Mouse (Mus musculus): ENCODE measurements around the gene S100a8. TPM values are rescaled to one million over a fixed set of nuclear protein-coding genes. Genes with fewer than 3 reads are reported as not detected.

The S100a8 gene
- polyA plus RNA-seq, 1 experiment from 2014 or later: 209 TPM

- WGBS (ENCODE audit: insufficient replicate concordance): 52% methylated on average over 2 of the region's 2 CpGs
- no peaks in the 10 kb centered on the region for H3K36me3 ChIP-seq
- no peaks in the 10 kb centered on the region for H3K27me3 ChIP-seq (replicated peaks)
- no peaks in the 10 kb centered on the region for H3K9me3 ChIP-seq (replicated peaks)
- H3K4me1 ChIP-seq: no peaks in the 10 kb centered on the region
- H3K4me3 ChIP-seq: no peak overlapping the region
- no peak for ATAC-seq
- no peak overlapping the region for H3K9ac ChIP-seq
- no peak overlapping the region for H3K27ac ChIP-seq
- H3K4me2 ChIP-seq: no peak overlapping the region
These were observed 24.7 kb downstream of the S100a8 start for GRCm38 (mm10) chr3:90693496-90693895.

GRCm38 (mm10) chr3:90695613-90696012 is 26.8 kb downstream of the S100a8 start, which contains the start of gene S100a9:
Gene S100a9, minus strand, starts transcription at chr3:90695721.
- Histone ChIP-seq H3K4me3 (no peak within 1 kb of the TSS), H3K9me3 (replicated peaks) (no peaks in the 10 kb centered on the region), H3K27ac (no peak within 1 kb of the TSS), H3K4me2 (no peak within 1 kb of the TSS), H3K36me3 (no peaks in the 10 kb centered on the region), H3K4me1 (no peaks in the 10 kb centered on the region), H3K9ac (no peak within 1 kb of the TSS), H3K27me3 (replicated peaks) (no peaks in the 10 kb centered on the region)
- 36% methylated on average over 3 of the region's 3 CpGs for WGBS (ENCODE audit: insufficient replicate concordance)
- no peak for ATAC-seq

- H3K4me1 ChIP-seq: no peaks in the 10 kb centered on the region
- H3K4me2 ChIP-seq: no peak overlapping the region
- H3K27me3 ChIP-seq (replicated peaks): no peaks in the 10 kb centered on the region
- H3K9ac ChIP-seq: no peak overlapping the region
- H3K27ac ChIP-seq: no peak overlapping the region
- H3K4me3 ChIP-seq: no peak overlapping the region
- H3K36me3 ChIP-seq: no peaks in the 10 kb centered on the region
- H3K9me3 ChIP-seq (replicated peaks): no peaks in the 10 kb centered on the region
- ATAC-seq: no peak
- WGBS (ENCODE audit: insufficient replicate concordance): 73% methylated on average over 2 of the region's 2 CpGs
These were observed 33.5 kb downstream of the S100a8 start for GRCm38 (mm10) chr3:90702244-90702643.

GRCm38 (mm10) chr3:90708523-90709202 is 39.9 kb downstream of the S100a8 start:
- WGBS (ENCODE audit: insufficient replicate concordance): 15% methylated on average over 4 of the region's 4 CpGs

GRCm38 (mm10) chr3:90709591-90710460 is 41.0 kb downstream of the S100a8 start:
- 38% methylated on average over 12 of the region's 12 CpGs for WGBS (ENCODE audit: insufficient replicate concordance)
- H3K4me3 ChIP-seq: no peak overlapping the region
- H3K36me3 ChIP-seq: no peaks in the 10 kb centered on the region
- no peak overlapping the region for H3K9ac ChIP-seq
- no peaks in the 10 kb centered on the region for H3K9me3 ChIP-seq (replicated peaks)
- H3K27me3 ChIP-seq (replicated peaks): no peaks in the 10 kb centered on the region
- ATAC-seq: 0 out of 2 replicates have a peak, but pooled peaks have one; percentile 32
- H3K4me1 ChIP-seq: no peaks in the 10 kb centered on the region
- no peak overlapping the region for H3K27ac ChIP-seq
- H3K4me2 ChIP-seq: no peak overlapping the region

More at GRCm38 (mm10) chr3:90708523-90709202, 39.9 kb downstream of the S100a8 start:
- Histone ChIP-seq H3K27ac (no peak overlapping the region), H3K36me3 (no peaks in the 10 kb centered on the region), H3K4me1 (no peaks in the 10 kb centered on the region), H3K4me3 (no peak overlapping the region), H3K9ac (no peak overlapping the region), H3K9me3 (replicated peaks) (no peaks in the 10 kb centered on the region), H3K27me3 (replicated peaks) (no peaks in the 10 kb centered on the region), H3K4me2 (no peak overlapping the region)
- ATAC-seq: no peak

Other genes starting within 250 kb of the S100a8 start
- gene Ints3, start 235.4 kb upstream of the S100a8 start, polyA plus RNA-seq (2016; fragmentation: Nextera tagmentation; extraction: Ambion mirVana): 20.8 and 21.4 TPM in 2 replicates
- gene Npr1, start 203.1 kb upstream of the S100a8 start, polyA plus RNA-seq (2016; fragmentation: Nextera tagmentation; extraction: Ambion mirVana): 5.1 and 5.3 TPM in 2 replicates
- gene Ilf2, start 192.9 kb upstream of the S100a8 start, polyA plus RNA-seq (2016; fragmentation: Nextera tagmentation; extraction: Ambion mirVana): 100 and 103 TPM in 2 replicates
- 24.2 and 27.0 TPM in 2 replicates for gene Snapin, start 177.9 kb upstream of the S100a8 start, polyA plus RNA-seq (2016; fragmentation: Nextera tagmentation; extraction: Ambion mirVana)
- 85.7 and 88.1 TPM in 2 replicates for gene Chtop, start 159.5 kb upstream of the S100a8 start, polyA plus RNA-seq (2016; fragmentation: Nextera tagmentation; extraction: Ambion mirVana)
- gene S100a1, start 154.6 kb upstream of the S100a8 start, polyA plus RNA-seq (2016; fragmentation: Nextera tagmentation; extraction: Ambion mirVana): 13.2 and 15.0 TPM in 2 replicates
- gene S100a13, start 154.5 kb upstream of the S100a8 start, polyA plus RNA-seq (2016; fragmentation: Nextera tagmentation; extraction: Ambion mirVana): 18.4 and 20.4 TPM in 2 replicates
- gene S100a14, start 142.1 kb upstream of the S100a8 start, polyA plus RNA-seq (2016; fragmentation: Nextera tagmentation; extraction: Ambion mirVana): not detected in 2 replicates
- gene S100a16, start 131.7 kb upstream of the S100a8 start, polyA plus RNA-seq (2016; fragmentation: Nextera tagmentation; extraction: Ambion mirVana): 32.8 TPM in 2 replicates
- gene S100a3, start 108.4 kb upstream of the S100a8 start, polyA plus RNA-seq (2016; fragmentation: Nextera tagmentation; extraction: Ambion mirVana): 0.04 TPM in 1 of 2 replicates, not detected in the other
- gene S100a2, start 78.7 kb upstream of the S100a8 start, polyA plus RNA-seq (2016; fragmentation: Nextera tagmentation; extraction: Ambion mirVana): not detected in 2 replicates
- gene Gm42674, start 67.1 kb upstream of the S100a8 start, polyA plus RNA-seq (2016; fragmentation: Nextera tagmentation; extraction: Ambion mirVana): not detected in 2 replicates
- 0.55 and 0.69 TPM in 2 replicates for gene S100a4, start 65.2 kb upstream of the S100a8 start, polyA plus RNA-seq (2016; fragmentation: Nextera tagmentation; extraction: Ambion mirVana)
- not detected in 2 replicates for gene S100a5, start 60.5 kb upstream of the S100a8 start, polyA plus RNA-seq (2016; fragmentation: Nextera tagmentation; extraction: Ambion mirVana)
- gene S100a6, start 56.1 kb upstream of the S100a8 start, polyA plus RNA-seq (2016; fragmentation: Nextera tagmentation; extraction: Ambion mirVana): 5.7 and 6.8 TPM in 2 replicates
- gene S100a7a, start 15.0 kb upstream of the S100a8 start, polyA plus RNA-seq (2016; fragmentation: Nextera tagmentation; extraction: Ambion mirVana): not detected in 2 replicates
- 129 and 173 TPM in 2 replicates for gene S100a9, start 26.7 kb downstream of the S100a8 start, polyA plus RNA-seq (2016; fragmentation: Nextera tagmentation; extraction: Ambion mirVana)
- not detected in 2 replicates for gene Pglyrp4, start 57.9 kb downstream of the S100a8 start, polyA plus RNA-seq (2016; fragmentation: Nextera tagmentation; extraction: Ambion mirVana)
- gene Gm5849, start 108.9 kb downstream of the S100a8 start, polyA plus RNA-seq (2016; fragmentation: Nextera tagmentation; extraction: Ambion mirVana): not detected in 2 replicates